ENCODE assay signal across 8 mouse cellular contexts in genomic region chr5:99906181-99906956, GRCm38 (mm10). TPM values are rescaled to one million over a fixed set of nuclear protein-coding genes. Genes with fewer than 3 reads are reported as not detected.
DNase-seq lines count a peak whose midpoint lies in the region; ATAC-seq and TF ChIP-seq lines count a peak whose summit lies in the region.

TSS of gene Vamp9 (plus strand) at chr5:99906254.

- 9% methylated on average over 49 of the region's 49 CpGs for WGBS in forebrain, embryonic 12.5 days
- WGBS in heart, embryonic 15.5 days: 5% methylated on average over 49 of the region's 49 CpGs
- 7% methylated on average over 49 of the region's 49 CpGs for WGBS in liver, adult 2 months

- peak within 1 kb of the TSS; percentile 51 for H3K4me2 ChIP-seq in forebrain, embryonic 12.5 days
- H3K4me2 ChIP-seq in heart, embryonic 15.5 days: peak within 1 kb of the TSS; percentile 69

- ATAC-seq in forebrain, embryonic 12.5 days (ENCODE audit: low FRiP score): peak; percentile 99
- peak; percentile 99 for ATAC-seq in heart, embryonic 15.5 days (replicated peaks; ENCODE audit: insufficient number of reproducible peaks, insufficient read depth, low FRiP score, low read depth)
- peak; percentile 95 for ATAC-seq in monocyte, adult 5-6 weeks (replicated peaks; ENCODE audit: insufficient number of reproducible peaks, low FRiP score, low TSS enrichment, poor library complexity, severe bottlenecking)

- no peak for TF ChIP-seq POLR2A in liver, adult 2 months (IDR thresholded peaks at IDR 0.05; ENCODE audit: extremely low read depth, insufficient read depth, low read length)

- H3K36me3 ChIP-seq in forebrain, embryonic 12.5 days (replicated peaks): no peaks in the 10 kb centered on the region
- no peaks in the 10 kb centered on the region for H3K36me3 ChIP-seq in heart, embryonic 15.5 days
- H3K36me3 ChIP-seq in liver, adult 2 months (ENCODE audit: control insufficient read depth, insufficient read depth, low read length): no peaks in the 10 kb centered on the region

- H3K4me3 ChIP-seq in forebrain, embryonic 12.5 days (replicated peaks): peak within 1 kb of the TSS; percentile 61
- H3K4me3 ChIP-seq in heart, embryonic 15.5 days: peak within 1 kb of the TSS; percentile 66
- peak within 1 kb of the TSS; percentile 73 for H3K4me3 ChIP-seq in liver, adult 2 months (ENCODE audit: insufficient read depth, low read depth, low read length)

- H3K4me1 ChIP-seq in forebrain, embryonic 12.5 days: no peaks in the 10 kb centered on the region
- 0 out of 2 replicates have a peak, but pooled peaks cover 3% of the 10 kb centered on the region for H3K4me1 ChIP-seq in heart, embryonic 15.5 days (replicated peaks)
- no peaks in the 10 kb centered on the region for H3K4me1 ChIP-seq in liver, adult 2 months (ENCODE audit: control insufficient read depth, insufficient read depth, low read length)

- H3K27ac ChIP-seq in forebrain, embryonic 12.5 days: peak within 1 kb of the TSS; percentile 91
- peak within 1 kb of the TSS; percentile 97 for H3K27ac ChIP-seq in heart, embryonic 15.5 days
- H3K27ac ChIP-seq in liver, adult 2 months (replicated peaks; ENCODE audit: insufficient read depth, low read depth, low read length): no peak within 1 kb of the TSS

- H3K27me3 ChIP-seq in forebrain, embryonic 12.5 days: no peaks in the 10 kb centered on the region; the same call in 1 of the 2 replicates
- no peaks in the 10 kb centered on the region for H3K27me3 ChIP-seq in heart, embryonic 15.5 days
- no peaks in the 10 kb centered on the region for H3K27me3 ChIP-seq in liver, adult 2 months (ENCODE audit: control insufficient read depth, insufficient read depth, low read length)

- no peaks in the 10 kb centered on the region for H3K9me3 ChIP-seq in forebrain, embryonic 12.5 days
- H3K9me3 ChIP-seq in heart, embryonic 15.5 days (replicated peaks): no peaks in the 10 kb centered on the region

- TF ChIP-seq CTCF in liver, adult 2 months (IDR thresholded peaks at IDR 0.05; ENCODE audit: low read depth, low read length): peak; percentile 43

- peak; percentile 96 for DNase-seq in CD4-positive, CD25-positive, alpha-beta regulatory T cell, adult 2 months (ENCODE audit: low read depth, low spot score)
- DNase-seq in c-Kit-positive CD71-positive TER-119-positive erythroid progenitor cells, embryonic 14.5 days (ENCODE audit: low spot score): peak; percentile 54
- DNase-seq in kidney, postnatal 10 days: peak; percentile 98
- DNase-seq in liver, adult 2 months (ENCODE audit: extremely low read depth, low read depth, low spot score): peak; percentile 44
- DNase-seq in spleen, postnatal 36 days (ENCODE audit: low spot score in 2 of 2): peak; percentile 92 to 94

- H3K9ac ChIP-seq in forebrain, embryonic 12.5 days: peak within 1 kb of the TSS; percentile 61
- H3K9ac ChIP-seq in heart, embryonic 15.5 days: peak within 1 kb of the TSS; percentile 74
- H3K9ac ChIP-seq in liver, adult 2 months (ENCODE audit: low read depth, low read length): peak within 1 kb of the TSS; percentile 69

- no peaks in the 10 kb centered on the region for H3K79me2 ChIP-seq in liver, adult 2 months (ENCODE audit: control insufficient read depth, insufficient read depth, low read length)

RNA-seq across cellular contexts. Expression of gene Vamp9, which starts in this region (rescaled TPM):
- polyA plus RNA-seq in forebrain, embryonic 12.5 days (2016; fragmentation: Nextera tagmentation; extraction: Ambion mirVana): 0.56 TPM in 1 of 2 replicates, not detected in the other
- 0.59 and 1.3 TPM in 2 replicates for polyA plus RNA-seq in heart, embryonic 15.5 days (2015; fragmentation: Nextera tagmentation; extraction: Ambion mirVana)
- not detected in 2 replicates for total RNA-seq in liver, adult 2 months (2014; rRNA removed)
- polyA plus RNA-seq in liver, adult 2 months (2012; rRNA removed): not detected in 2 replicates
- not detected in 3 replicates for total RNA-seq in monocyte, adult 5-6 weeks (2017)

Comparison
In these comparisons a context has a peak if more than half of its experiments do, and no peak if none do; other contexts are left out.
1. Peak in ATAC-seq, H3K4me3 ChIP-seq, H3K27ac ChIP-seq, H3K9ac ChIP-seq and H3K4me2 ChIP-seq in forebrain, embryonic 12.5 days; RNA of the gene not detected or under 1 TPM.
2. Peak in DNase-seq, H3K4me3 ChIP-seq and H3K9ac ChIP-seq in liver, adult 2 months; RNA of the gene not detected or under 1 TPM.
3. Peak in ATAC-seq in monocyte, adult 5-6 weeks; RNA of the gene not detected or under 1 TPM.
4. DNase-seq: peak in every context shown above with its lines; median percentile 98 in kidney, postnatal 10 days; 96 in CD4-positive, CD25-positive, alpha-beta regulatory T cell, adult 2 months; 93 in spleen, postnatal 36 days; 54 in c-Kit-positive CD71-positive TER-119-positive erythroid progenitor cells, embryonic 14.5 days; 44 in liver, adult 2 months.